Comparison of ENCODE assay signal across 28 mouse cellular contexts in the genomic region with DNA sequence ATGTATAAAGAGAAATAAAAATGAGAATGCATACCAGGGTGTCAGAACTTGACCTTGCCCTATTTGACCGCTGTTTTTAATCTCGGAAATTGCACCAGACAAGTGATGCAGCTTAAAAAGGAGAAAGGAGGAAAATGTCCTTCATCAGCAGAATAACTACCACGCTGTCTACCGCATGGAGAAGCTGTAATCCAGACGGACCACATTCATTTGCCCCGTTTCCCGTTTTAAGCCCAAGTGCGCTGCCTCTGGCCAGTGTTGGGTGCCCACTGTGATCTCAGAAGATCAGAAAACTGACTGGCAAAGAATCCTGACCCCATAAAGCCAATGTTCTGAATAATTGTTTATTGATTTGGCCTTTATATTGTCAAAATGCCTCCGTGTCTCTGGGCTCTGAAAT. TPM values are rescaled to one million over a fixed set of nuclear protein-coding genes. Genes with fewer than 3 reads are reported as not detected.
DNase-seq lines count a peak whose midpoint lies in the region; ATAC-seq and TF ChIP-seq lines count a peak whose summit lies in the region.
"Had no signal": no experiment of that assay in that cellular context is flagged by ENCODE, and none has a peak within 500 bp of the region (broad histone marks: within the 10 kb centered on the region; RNA-seq: fewer than 3 reads in every experiment).

No protein-coding gene starts in this region.

- DNase-seq in liver, adult 2 months (ENCODE audit: extremely low read depth, low read depth, low spot score): no peak
- peak; percentile 37 for DNase-seq in midbrain, embryonic 11.5 days (ENCODE audit: low spot score, missing footprints)
- DNase-seq in midbrain, embryonic 10.5 days (ENCODE audit: low spot score): no peak
- DNase-seq in left cerebral cortex, postnatal 10 days (ENCODE audit: extremely low spot score in 1 of 2, low spot score in 2 of 2): no peak
- DNase-seq in layer of hippocampus, postnatal 14 days (ENCODE audit: low spot score in 2 of 2): no peak
- DNase-seq: adrenal gland, postnatal 10 days; adrenal gland, postnatal 36 days; B cell, adult 2 months; cerebellum, adult 18-20 months; cerebellum, adult 9-10 months; cerebellum, postnatal 14 days; gastrocnemius, postnatal 10 days; gastrocnemius, postnatal 36 days; heart, adult 18-20 months; heart, postnatal 14 days; heart, postnatal 4 days had no signal

- H3K4me1 ChIP-seq in liver, adult 2 months (ENCODE audit: control insufficient read depth, insufficient read depth, low read length): no peaks in the 10 kb centered on the region
- peaks cover under 1% of the 10 kb centered on the region; the same call in 1 of the 2 replicates for H3K4me1 ChIP-seq in liver, embryonic 12.5 days
- H3K4me1 ChIP-seq in midbrain, embryonic 11.5 days (ENCODE audit: control insufficient read depth, insufficient read depth, low read length): no peaks in the 10 kb centered on the region
- H3K4me1 ChIP-seq in midbrain, embryonic 10.5 days: peaks cover under 1% of the 10 kb centered on the region
- H3K4me1 ChIP-seq: forebrain, embryonic 10.5 days; forebrain, embryonic 13.5 days had no signal

- H3K9me3 ChIP-seq in liver, embryonic 12.5 days (replicated peaks): no peaks in the 10 kb centered on the region
- no peaks in the 10 kb centered on the region for H3K9me3 ChIP-seq in midbrain, embryonic 11.5 days (ENCODE audit: control insufficient read depth, low read length)
- H3K9me3 ChIP-seq in midbrain, embryonic 10.5 days (replicated peaks): no peaks in the 10 kb centered on the region
- H3K9me3 ChIP-seq: forebrain, embryonic 10.5 days; forebrain, embryonic 13.5 days; G1E; heart, embryonic 13.5 days had no signal

- no peak overlapping the region for H3K4me3 ChIP-seq in liver, adult 2 months (ENCODE audit: insufficient read depth, low read depth, low read length)
- no peak overlapping the region for H3K4me3 ChIP-seq in liver, embryonic 12.5 days
- no peak overlapping the region for H3K4me3 ChIP-seq in midbrain, embryonic 11.5 days (ENCODE audit: low read depth, low read length)
- H3K4me3 ChIP-seq in midbrain, embryonic 10.5 days: no peak overlapping the region
- H3K4me3 ChIP-seq: forebrain, embryonic 10.5 days; forebrain, embryonic 13.5 days; heart, embryonic 13.5 days had no signal

- no peak for TF ChIP-seq POLR2A in liver, adult 2 months (IDR thresholded peaks at IDR 0.05; ENCODE audit: extremely low read depth, insufficient read depth, low read length)

- H3K27me3 ChIP-seq in liver, adult 2 months (ENCODE audit: control insufficient read depth, insufficient read depth, low read length): no peaks in the 10 kb centered on the region
- H3K27me3 ChIP-seq in liver, embryonic 12.5 days (replicated peaks): no peaks in the 10 kb centered on the region
- no peaks in the 10 kb centered on the region for H3K27me3 ChIP-seq in midbrain, embryonic 11.5 days (ENCODE audit: control insufficient read depth, insufficient read depth, low read length)
- no peaks in the 10 kb centered on the region for H3K27me3 ChIP-seq in midbrain, embryonic 10.5 days (ENCODE audit: low read depth, poor library complexity, severe bottlenecking)
- H3K27me3 ChIP-seq: CH12.LX; forebrain, embryonic 13.5 days; heart, embryonic 13.5 days; Patski had no signal

- H3K9ac ChIP-seq in liver, adult 2 months (ENCODE audit: low read depth, low read length): no peak overlapping the region
- no peak overlapping the region for H3K9ac ChIP-seq in liver, embryonic 12.5 days
- no peak overlapping the region for H3K9ac ChIP-seq in midbrain, embryonic 11.5 days (ENCODE audit: low read length)
- H3K9ac ChIP-seq: forebrain, embryonic 13.5 days; heart, embryonic 13.5 days; hindbrain, embryonic 14.5 days had no signal

- no peak for TF ChIP-seq CTCF in liver, adult 2 months (IDR thresholded peaks at IDR 0.05; ENCODE audit: low read depth, low read length)

- no peaks in the 10 kb centered on the region for H3K79me2 ChIP-seq in liver, adult 2 months (ENCODE audit: control insufficient read depth, insufficient read depth, low read length)

- peak overlapping the region; percentile 18 for H3K27ac ChIP-seq in liver, adult 2 months (replicated peaks; ENCODE audit: insufficient read depth, low read depth, low read length)
- H3K27ac ChIP-seq in liver, embryonic 12.5 days: no peak overlapping the region
- no peak overlapping the region for H3K27ac ChIP-seq in midbrain, embryonic 11.5 days (ENCODE audit: low read depth, low read length)
- H3K27ac ChIP-seq in midbrain, embryonic 10.5 days (replicated peaks): no peak overlapping the region
- H3K27ac ChIP-seq: forebrain, embryonic 10.5 days; forebrain, embryonic 13.5 days; heart, embryonic 13.5 days; hindbrain, embryonic 14.5 days; hindbrain, postnatal 0 days had no signal

- intact Hi-C loops in left cerebral cortex, postnatal 10 days (cut with DNase I): no loop called here

- no peaks in the 10 kb centered on the region for H3K36me3 ChIP-seq in liver, adult 2 months (ENCODE audit: control insufficient read depth, insufficient read depth, low read length)
- no peaks in the 10 kb centered on the region for H3K36me3 ChIP-seq in liver, embryonic 12.5 days
- H3K36me3 ChIP-seq in midbrain, embryonic 11.5 days (ENCODE audit: control insufficient read depth, insufficient read depth, low read length): no peaks in the 10 kb centered on the region
- H3K36me3 ChIP-seq in midbrain, embryonic 10.5 days: no peaks in the 10 kb centered on the region
- H3K36me3 ChIP-seq: forebrain, embryonic 10.5 days; G1E; heart, embryonic 13.5 days had no signal

- 80% methylated on average over 9 of the region's 9 CpGs for WGBS in liver, adult 2 months
- WGBS in liver, embryonic 12.5 days (ENCODE audit: insufficient replicate concordance): 76% methylated on average over 9 of the region's 9 CpGs
- WGBS in midbrain, embryonic 11.5 days: 88% methylated on average over 9 of the region's 9 CpGs
- 91% methylated on average over 9 of the region's 9 CpGs for WGBS in midbrain, embryonic 10.5 days

- H3K4me2 ChIP-seq in liver, embryonic 12.5 days: no peak overlapping the region
- H3K4me2 ChIP-seq in midbrain, embryonic 11.5 days: no peak overlapping the region
- H3K4me2 ChIP-seq: forebrain, embryonic 13.5 days; heart, embryonic 13.5 days; hindbrain, embryonic 14.5 days had no signal

- ATAC-seq in liver, embryonic 12.5 days: no peak
- ATAC-seq in midbrain, embryonic 11.5 days (ENCODE audit: low FRiP score): no peak
- 0 out of 2 replicates have a peak, but pooled peaks have one; percentile 5 for ATAC-seq in granulocyte monocyte progenitor cell, adult 5-6 weeks (replicated peaks; ENCODE audit: poor library complexity, severe bottlenecking)
- ATAC-seq in megakaryocyte, adult 5-6 weeks (ENCODE audit: poor library complexity, severe bottlenecking): peak; percentile 8; the same call in 1 of the 2 replicates
- ATAC-seq: forebrain, embryonic 13.5 days; forebrain, embryonic 16.5 days; hindbrain, postnatal 0 days; Patski had no signal

RNA-seq across cellular contexts. Expression of gene Gpr65, which starts 2.7 kb away (rescaled TPM):
- 1.8 and 1.9 TPM in 2 replicates for total RNA-seq in liver, adult 2 months (2014; rRNA removed)
- 0.58 and 1.0 TPM in 2 replicates for polyA plus RNA-seq in liver, adult 2 months (2012; rRNA removed)
- polyA plus RNA-seq in liver, embryonic 12.5 days (2016; fragmentation: Nextera tagmentation; extraction: Ambion mirVana): 1.7 and 2.2 TPM in 2 replicates
- 0.57 and 0.82 TPM in 2 replicates for polyA plus RNA-seq in midbrain, embryonic 11.5 days (2014; fragmentation: Nextera tagmentation; extraction: Ambion mirVana)
- 0.39 TPM in 2 replicates for polyA plus RNA-seq in midbrain, embryonic 10.5 days (2016; fragmentation: Nextera tagmentation; extraction: Ambion mirVana)
- 21.4 and 39.2 TPM in 2 replicates for total RNA-seq in granulocyte monocyte progenitor cell, adult 5-6 weeks (2014; fragmentation: Nextera tagmentation)
- total RNA-seq in granulocyte monocyte progenitor cell, adult 5-6 weeks (2017): 38.9 and 44.3 TPM in 2 replicates
- 89.4 and 94.3 TPM in 2 replicates for total RNA-seq in megakaryocyte, adult 5-6 weeks (2015)
- total RNA-seq in megakaryocyte, adult 5-6 weeks (2017): 93.1 and 96.4 TPM in 2 replicates
- under 1 TPM in 1 of 2 experiments, not detected in 1; 0.15 TPM for total RNA-seq in left cerebral cortex, postnatal 10 days (2021)
- total RNA-seq in layer of hippocampus, postnatal 14 days (2021): under 1 TPM in 1 of 2 experiments, not detected in 1; 0.16 TPM
- polyA plus RNA-seq: forebrain, embryonic 16.5 days; Patski had no signal

RNA-seq across cellular contexts. Expression of gene Galc, which starts 6.4 kb away (rescaled TPM):
- 4.5 and 4.7 TPM in 2 replicates for total RNA-seq in liver, adult 2 months (2014; rRNA removed)
- 2.8 and 3.5 TPM in 2 replicates for polyA plus RNA-seq in liver, adult 2 months (2012; rRNA removed)
- polyA plus RNA-seq in liver, embryonic 12.5 days (2016; fragmentation: Nextera tagmentation; extraction: Ambion mirVana): 3.2 and 3.4 TPM in 2 replicates
- polyA plus RNA-seq in midbrain, embryonic 11.5 days (2014; fragmentation: Nextera tagmentation; extraction: Ambion mirVana): 14.3 and 14.7 TPM in 2 replicates
- 12.8 and 14.2 TPM in 2 replicates for polyA plus RNA-seq in midbrain, embryonic 10.5 days (2016; fragmentation: Nextera tagmentation; extraction: Ambion mirVana)
- total RNA-seq in granulocyte monocyte progenitor cell, adult 5-6 weeks (2014; fragmentation: Nextera tagmentation): 12.8 and 13.5 TPM in 2 replicates
- total RNA-seq in granulocyte monocyte progenitor cell, adult 5-6 weeks (2017): 7.0 and 10.4 TPM in 2 replicates
- total RNA-seq in megakaryocyte, adult 5-6 weeks (2015): 21.2 and 25.5 TPM in 2 replicates
- 8.3 and 17.8 TPM in 2 replicates for total RNA-seq in megakaryocyte, adult 5-6 weeks (2017)
- total RNA-seq in left cerebral cortex, postnatal 10 days (2021): 10 to 100 TPM; 20.0 to 20.7 TPM
- 10 to 100 TPM; 21.8 to 24.0 TPM for total RNA-seq in layer of hippocampus, postnatal 14 days (2021)

Comparison
In these comparisons a context has a peak if more than half of its experiments do, and no peak if none do; other contexts are left out.
1. ATAC-seq: peak in granulocyte monocyte progenitor cell, adult 5-6 weeks (single experiment) and megakaryocyte, adult 5-6 weeks (single experiment); none in liver, embryonic 12.5 days (single experiment) and midbrain, embryonic 11.5 days (single experiment).